Mouse (Mus musculus) CD4-positive, CD25-positive, alpha-beta regulatory T cell, adult 2 months (primary cell): Measurements from ENCODE around the gene Wasf3.

Experiments used
- DNase-seq: peaks from one replicate; pipeline ENCODE4 v3.0.0-alpha.2; 2012; ENCODE audit warnings: low read depth, low spot score

The Wasf3 gene

DNA sequence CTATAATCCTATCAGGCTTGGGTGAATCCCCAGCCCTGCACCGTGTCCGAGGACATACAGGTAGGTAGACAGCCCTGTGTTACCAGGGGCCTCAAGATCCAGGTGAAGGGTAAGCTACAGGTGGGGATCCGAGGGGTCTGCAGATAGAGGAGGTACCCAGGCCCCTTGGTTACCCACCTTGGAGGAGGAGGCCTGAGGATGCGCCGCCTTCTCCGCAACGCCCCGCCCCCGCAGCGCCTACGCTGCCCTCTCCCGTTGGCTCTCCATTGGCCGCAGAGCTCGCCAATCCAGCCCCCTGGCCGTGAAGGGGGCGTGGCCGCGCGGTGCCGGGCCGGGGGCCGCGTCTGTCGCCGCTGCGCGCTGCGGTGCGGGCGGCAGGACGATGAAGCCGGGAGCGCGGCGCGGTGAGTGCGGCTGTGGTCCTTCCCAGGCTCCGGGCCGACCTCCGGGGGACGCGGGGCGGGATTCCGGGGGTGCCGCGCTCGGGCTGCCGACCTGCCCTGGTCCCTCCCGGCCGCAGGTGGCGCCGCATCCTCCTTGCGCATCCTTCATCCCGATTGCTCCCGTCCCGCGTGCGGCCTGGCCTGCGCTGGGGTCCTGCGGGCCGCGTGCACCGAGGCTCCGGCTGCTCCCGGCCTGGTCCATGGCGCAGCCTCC lies at the start of gene Wasf3:
Gene Wasf3 (plus strand): TSS at position 51 of the 657 bp plus-strand sequence.
- DNase-seq: no peak

DNA sequence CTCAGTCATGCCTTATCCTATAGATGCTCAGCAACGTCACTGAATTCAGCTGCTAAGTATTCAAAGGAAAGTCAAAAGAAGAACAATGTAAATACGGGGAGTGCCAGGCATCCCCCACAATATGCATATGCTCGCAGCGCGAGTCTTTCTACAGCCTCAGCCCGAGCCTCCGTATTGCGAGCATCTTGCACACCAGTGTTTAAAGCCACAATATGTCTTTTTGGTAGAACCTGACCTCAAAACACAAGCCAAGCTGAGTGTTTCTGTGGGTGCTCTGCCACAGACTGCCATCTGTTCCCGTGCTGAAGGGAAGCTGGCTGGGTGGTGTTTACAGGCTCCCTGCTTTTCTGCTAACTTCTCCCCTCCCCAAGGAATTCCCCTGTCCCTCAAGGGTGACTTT lies 46.7 kb upstream of the Wasf3 start:
- DNase-seq: no peak

DNA sequence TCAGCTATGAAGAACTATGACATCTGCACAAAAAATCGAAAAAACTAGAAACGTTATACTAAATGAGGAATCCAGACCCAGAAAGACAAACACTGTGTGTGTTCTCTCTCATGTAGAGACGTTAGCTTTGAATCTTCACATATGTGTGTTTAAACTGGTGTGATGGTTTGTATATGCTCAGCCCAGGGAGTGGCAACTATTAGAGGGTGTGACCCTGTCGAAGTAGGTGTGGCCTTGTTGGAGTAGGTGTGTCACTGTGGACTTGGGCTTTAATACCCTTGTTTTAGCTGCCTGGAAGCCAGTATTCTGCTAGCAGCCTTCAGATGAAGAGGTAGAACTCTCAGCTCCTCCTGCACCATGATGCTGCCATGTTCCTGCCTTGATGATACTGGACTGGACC lies 44.7 kb upstream of the Wasf3 start:
- no peak for DNase-seq

DNA sequence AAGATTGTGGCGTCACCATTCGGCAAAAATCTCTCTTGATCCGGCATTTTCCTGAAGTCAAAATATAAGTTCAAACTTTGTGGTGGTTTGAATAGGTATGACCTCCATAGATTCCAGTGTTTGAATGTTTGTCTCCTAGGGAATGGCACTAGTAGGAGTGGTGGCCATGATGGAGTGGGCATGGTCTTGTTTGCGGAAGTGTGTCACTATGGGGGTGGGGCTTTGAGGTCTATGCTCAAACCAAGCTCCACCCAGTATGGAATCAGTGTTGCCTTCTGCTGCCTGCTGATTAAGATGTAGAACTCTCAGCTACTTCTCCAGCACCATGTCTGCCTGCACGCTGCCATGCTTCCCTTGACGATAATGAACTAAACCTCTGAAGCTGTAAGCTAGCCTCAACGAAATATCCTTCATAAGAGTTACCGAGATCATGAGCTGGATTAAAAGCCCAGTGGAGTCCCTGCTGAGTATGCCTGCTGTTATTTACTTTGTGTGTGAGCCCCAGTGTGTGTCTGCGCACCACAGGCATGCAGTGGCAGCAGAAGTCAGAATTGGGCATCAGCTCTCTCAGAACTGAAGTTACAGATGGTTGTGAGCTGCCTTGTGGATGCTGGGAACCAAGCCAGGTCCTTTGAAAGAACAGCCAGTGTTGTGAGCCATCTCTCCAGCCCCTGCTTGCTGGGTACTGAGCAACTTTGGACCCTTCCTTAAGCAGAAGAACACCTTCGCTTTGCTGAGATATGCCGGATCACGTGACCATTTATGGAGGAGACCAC lies 39.7 kb upstream of the Wasf3 start:
- no peak for DNase-seq

DNA sequence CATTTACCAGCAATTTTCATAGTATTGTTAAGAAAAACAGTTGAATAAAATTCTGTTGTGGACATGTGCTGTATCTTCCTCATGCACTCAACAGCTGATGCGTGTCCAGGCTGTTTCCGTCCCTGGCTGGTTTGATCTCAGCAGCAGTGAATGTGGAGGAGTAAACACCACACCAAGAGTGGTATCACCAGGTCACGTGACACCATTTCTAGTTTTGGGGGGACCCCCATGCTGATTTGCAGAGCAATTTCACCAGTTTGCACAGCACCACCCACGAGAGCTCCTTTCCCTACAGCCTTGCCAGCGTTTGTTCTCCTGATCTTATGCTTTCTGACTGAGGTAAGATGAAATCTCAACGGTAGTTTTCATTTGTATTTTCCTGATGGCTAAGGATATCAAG lies 37.7 kb upstream of the Wasf3 start:
- DNase-seq: no peak

DNA sequence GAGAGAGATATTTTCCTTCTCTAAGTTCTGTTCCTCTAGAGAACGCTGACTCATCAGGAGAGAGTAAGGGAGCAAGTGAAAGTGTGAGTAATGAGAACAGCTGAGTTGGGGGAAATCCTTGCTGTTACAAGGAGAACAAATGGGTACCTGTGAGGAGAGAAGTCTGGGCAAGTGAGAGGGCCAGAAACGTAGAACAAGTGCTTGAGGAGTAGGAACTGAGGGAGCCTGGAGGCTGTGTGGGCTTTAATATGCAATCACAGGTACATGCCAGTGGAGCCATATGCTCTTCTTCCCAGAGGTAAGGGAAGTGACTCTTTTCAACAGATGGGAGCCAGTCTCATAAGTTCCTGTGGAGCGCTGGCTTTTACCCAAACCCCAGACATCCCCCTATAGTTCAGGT lies 35.6 kb upstream of the Wasf3 start:
- DNase-seq: no peak

DNA sequence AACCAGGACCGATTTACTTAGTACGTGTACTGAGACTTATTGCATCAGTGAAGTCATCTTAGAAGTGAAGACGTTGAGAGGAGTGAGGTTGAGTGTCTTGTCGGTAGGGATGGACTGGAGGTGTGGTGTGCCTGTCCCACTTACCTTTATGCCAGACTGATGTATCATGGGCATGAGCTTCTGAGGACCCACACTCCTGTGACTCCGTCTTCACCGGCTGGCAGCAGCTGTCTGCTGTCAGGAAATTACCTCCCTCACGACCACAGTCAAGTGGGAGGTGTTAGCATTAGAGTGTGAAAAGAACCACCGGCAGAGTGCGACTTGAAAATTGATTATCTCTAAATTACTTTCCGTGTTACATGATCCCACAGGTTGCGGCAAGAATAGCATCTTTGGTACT lies 34.0 kb upstream of the Wasf3 start:
- no peak for DNase-seq

DNA sequence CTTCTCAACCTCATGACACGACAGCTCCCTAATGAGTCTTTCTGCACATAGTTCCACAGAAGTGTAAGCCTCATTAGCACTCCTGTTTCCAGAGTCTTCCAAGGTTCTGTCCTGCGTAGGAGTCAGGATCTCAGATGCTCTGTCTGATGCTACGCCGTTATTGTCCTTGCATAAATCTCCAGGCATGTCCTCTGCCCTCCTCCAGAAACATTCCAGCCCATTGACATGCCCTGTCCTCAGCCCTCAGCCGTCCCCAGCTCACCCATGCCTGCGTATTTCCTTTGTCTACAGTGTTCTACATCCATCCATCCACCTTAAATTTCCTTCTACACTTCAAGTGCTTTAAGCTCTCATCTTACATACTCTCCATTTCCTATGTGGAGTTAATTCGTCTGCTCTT lies 32.8 kb upstream of the Wasf3 start:
- DNase-seq: no peak

DNA sequence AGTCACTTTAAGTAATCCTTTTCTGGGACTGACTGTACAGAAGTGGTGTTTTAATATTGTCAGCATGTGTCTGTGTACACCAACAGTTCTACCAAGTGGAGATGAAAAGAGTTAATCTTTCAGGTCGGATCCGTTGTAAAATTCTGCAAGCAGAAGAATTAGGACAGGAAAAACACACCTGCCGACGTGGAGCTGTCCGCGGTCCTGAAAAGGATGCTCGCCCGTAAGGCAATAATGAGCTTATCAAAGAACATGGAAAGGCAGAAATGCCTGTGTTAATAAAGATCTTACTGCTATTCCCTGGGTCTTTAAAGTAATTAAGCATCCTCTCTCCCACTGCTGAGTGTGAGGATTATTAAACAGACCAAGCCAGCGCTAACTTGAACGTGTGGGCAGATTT lies 24.4 kb upstream of the Wasf3 start:
- DNase-seq: no peak

DNA sequence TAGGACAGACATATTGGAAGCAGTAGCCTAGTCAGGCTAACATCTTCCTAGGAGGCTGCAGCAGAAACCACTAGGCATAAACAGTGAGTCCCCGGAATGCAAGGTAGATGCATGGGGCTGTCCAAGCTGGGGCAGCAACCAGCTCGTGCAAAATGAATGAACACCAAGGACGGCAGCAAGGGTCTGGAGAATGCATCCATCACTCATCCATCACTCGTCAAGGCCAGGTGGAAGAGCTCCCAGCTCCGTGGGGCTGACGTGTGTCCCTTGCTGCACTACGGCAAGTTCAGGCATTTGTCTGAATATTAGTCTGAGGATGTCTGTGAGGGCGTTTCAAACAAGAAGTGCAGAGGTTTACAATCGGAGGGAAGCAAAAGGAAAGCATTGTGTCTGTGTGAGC lies 22.1 kb upstream of the Wasf3 start:
- no peak for DNase-seq

DNA sequence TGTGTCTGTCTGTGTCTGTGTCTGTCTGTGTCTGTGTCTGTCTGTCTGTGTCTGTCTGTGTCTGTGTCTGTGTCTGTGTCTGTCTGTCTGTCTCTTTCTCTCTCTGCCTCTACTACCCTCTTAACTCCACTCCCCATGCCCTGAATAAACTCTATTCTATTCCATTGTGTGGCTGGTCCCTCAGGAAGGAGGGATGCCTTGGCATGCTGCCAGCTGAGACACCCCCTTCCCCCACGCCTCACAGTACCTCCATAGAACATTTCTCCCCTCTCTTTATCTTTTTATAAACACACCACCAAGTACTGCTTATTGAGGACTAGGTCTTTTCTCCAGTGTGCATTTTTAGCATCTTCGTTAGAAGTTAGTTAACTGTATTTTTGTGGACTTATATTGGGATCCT lies 16.4 kb upstream of the Wasf3 start:
- no peak for DNase-seq

DNA sequence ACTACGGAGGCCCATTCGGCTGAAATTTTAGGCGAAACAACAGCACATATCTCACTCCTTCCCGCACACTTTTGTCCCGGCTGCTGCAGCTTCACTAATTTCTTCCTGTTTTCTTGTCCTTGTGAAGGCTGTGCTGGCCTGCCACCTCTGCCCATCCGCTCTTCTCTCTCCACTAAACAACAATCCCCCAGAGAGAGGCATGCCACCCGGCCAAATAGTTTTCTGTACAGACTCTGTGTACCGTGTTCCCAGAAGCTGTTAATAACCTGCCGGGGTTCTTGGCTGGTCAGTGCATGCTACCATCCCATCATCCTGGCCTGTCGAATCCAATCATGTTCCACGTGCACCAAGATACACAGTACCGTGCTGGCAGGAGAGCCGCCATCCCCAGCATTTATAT lies 15.8 kb upstream of the Wasf3 start:
- DNase-seq: no peak

DNA sequence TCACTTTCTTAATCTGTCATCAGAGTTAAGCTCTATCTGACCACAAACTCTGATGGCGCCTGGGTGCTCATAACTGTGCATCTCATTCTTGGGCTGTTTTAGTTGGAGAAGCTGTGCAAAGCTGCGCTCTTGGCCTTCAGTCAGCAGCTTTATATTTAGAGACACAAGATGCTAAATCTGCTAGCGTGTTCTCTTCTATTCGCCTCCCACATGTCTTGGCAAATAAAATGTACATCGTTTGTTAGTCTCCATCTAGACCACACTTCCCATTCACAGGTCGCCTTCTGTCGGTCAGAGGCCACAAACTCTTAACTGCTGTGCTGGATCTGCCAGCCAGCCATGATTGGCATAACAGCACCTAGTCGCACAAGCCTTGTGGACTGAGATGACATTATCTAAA lies 14.0 kb upstream of the Wasf3 start:
- DNase-seq: no peak

DNA sequence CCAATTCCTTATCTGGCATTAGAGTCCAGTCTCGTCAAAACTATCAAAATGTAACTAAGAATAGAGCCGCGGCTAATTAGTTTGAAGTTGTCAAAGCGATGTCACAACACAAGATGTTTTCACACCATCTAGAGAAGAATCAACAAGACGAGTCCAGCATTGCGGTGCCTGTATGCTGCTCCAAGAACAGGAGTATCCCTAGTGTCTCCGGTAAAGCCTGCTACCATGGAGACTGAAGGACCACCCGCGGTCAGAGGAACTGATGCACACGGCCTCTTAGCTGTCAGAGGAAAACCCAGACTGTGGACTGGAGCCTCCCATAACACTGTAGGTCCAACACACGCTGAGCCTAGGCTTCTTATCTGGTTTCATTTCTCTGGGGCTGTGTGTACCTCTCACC lies 11.5 kb upstream of the Wasf3 start:
- no peak for DNase-seq

DNA sequence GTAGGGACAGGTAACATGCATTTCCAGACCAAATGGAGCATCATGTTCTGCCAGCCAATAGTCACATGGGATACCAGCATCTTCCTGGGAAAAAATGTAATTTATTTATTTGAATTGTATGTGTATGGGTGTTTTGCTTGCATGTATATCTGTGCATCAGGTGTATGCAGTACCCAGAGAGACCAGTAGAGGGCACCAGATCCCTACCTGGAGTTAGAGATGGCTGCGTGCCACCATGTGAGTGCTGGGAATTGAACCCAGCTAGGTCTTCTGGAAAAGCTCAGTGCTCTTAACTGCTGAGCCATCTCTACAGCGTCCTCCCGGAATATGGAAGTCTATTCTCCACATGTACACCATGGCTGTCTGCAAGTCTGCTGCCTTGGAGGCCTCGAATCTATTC lies 8.2 kb upstream of the Wasf3 start:
- DNase-seq: peak; percentile 3

DNA sequence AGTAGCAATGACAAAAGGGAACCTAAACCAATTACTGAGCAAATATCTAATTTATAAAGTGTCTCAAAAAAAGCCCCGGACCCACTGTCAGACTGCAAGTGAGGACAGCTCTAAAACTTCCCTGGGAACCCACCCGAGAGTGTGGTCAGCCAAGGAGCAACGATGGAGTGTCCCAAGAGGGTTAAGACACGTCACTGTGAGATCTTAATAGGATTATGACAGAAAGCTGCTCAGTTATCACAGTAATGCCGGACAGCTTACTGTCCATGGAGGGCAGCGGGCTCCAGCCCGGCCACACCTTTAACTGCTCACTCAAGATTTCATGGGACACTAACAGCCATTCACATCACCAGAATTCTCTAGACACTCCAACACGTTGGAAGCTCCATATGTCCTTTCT lies 4.7 kb upstream of the Wasf3 start:
- DNase-seq: no peak

DNA sequence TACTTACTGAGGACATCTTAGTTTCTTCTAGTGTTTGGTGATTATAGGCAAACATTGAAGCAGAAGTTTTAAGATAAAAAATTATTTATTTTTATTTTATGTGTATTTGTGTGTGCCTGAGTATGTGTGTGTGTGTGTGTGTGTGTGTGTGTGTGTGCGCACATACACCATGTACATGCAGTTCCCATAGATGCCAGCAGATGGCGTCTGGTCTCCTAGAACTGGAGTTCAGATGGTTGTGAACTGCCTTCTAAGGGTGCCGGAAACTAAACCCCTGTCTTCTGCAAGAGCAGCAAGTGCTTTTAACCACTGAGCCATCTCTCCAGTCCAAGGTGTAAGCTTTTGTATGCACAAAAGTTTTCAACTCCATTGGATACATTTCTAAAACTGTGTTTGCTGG lies 2.5 kb upstream of the Wasf3 start:
- no peak for DNase-seq

DNA sequence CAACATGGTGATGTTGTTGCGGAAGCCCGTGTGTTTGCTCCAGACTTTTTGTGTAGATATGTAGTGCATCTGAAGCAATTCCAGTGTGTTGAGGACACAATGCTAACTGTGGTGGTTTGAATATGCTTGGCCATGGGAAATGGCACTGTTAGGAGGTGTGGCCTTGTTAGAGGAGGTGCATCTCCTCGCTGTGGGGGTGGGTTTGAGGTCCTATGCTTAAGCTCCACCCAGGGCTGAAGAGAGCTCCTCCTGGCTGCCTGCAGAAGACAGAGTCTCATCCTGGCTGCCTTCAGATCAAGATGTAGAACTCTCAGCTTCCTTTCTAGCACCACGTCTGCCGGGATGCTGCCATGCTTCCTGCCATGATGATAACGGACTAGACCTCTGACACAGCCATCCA lies 1.4 kb upstream of the Wasf3 start:
- DNase-seq: no peak

DNA sequence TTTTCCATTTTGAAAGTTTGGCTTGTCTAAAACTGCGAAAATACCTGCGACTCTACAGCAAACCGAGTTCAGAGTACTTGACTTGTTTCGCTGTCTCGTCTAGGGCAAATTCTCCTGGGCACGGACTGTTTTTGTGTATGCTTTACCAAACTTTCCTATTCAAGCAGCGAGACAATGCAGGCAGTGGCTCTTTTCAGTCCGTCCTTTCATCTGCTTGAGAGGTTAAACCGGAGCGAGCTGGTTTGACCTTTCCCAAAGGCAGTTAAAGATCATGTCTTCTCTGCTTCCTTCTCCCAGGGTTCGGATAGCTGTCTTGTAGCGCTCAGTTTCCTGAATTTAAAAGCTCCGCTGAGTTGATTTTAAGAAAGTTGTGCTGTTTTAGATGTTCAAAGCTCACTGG lies 1.2 kb downstream of the Wasf3 start:
- DNase-seq: no peak

DNA sequence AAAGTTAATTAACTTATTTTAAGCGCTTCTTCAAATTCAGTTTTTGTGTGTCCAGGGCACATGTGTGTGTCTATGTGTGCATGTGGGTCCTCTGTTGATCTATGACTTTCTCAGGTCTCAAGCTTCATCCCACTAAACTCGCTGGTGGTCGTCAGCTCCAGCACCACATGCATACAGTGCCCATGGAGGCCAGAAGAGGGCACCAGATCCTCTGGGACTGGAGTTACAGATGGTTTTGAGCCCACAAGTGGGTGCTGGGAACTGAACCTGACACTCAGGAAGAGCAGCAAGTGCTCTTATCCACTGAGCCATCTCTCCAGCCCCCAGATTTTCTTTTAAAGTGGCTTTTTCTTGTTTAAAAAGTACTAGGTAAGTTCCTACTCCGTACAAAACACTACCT lies 2.1 kb downstream of the Wasf3 start:
- DNase-seq: no peak

DNA sequence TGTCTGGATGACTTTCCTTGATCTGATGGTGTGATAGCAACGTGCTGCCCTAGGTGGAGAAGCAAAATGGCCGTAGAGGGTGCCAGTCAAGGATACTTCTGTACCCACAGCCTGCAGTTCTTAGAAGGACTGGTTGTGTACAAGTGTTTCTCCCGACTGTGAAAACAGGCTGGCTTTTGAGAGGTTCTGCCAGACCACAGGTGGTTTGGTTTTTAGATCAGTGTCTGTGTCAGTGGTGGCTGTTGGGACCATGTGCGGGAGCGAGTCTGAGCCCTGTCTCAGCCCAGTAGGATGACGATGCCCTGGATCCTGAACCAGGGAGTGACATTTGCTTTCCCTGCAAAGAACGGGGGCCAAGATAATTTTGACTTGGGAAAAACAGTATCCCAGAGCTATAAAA lies 9.8 kb downstream of the Wasf3 start:
- DNase-seq: no peak

DNA sequence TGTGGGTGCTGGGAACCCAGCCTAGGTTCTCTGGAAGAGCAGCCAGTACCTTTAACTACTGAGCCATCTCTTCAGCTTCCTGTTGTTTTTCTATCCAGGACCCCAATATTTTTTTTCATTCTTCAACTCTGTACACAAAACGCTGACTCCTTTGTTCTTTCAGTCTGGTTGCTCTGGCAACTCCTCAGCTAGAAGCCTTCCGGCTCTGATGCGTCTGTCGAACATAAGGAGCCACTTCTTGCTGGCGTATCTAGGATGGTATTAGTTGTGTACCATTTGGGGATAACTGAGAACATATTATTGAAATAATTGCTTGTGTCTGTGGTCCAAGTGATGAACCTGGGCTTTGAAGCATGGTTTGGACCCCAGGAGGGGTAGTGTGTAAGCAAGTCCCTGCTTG lies 12.5 kb downstream of the Wasf3 start:
- DNase-seq: no peak

DNA sequence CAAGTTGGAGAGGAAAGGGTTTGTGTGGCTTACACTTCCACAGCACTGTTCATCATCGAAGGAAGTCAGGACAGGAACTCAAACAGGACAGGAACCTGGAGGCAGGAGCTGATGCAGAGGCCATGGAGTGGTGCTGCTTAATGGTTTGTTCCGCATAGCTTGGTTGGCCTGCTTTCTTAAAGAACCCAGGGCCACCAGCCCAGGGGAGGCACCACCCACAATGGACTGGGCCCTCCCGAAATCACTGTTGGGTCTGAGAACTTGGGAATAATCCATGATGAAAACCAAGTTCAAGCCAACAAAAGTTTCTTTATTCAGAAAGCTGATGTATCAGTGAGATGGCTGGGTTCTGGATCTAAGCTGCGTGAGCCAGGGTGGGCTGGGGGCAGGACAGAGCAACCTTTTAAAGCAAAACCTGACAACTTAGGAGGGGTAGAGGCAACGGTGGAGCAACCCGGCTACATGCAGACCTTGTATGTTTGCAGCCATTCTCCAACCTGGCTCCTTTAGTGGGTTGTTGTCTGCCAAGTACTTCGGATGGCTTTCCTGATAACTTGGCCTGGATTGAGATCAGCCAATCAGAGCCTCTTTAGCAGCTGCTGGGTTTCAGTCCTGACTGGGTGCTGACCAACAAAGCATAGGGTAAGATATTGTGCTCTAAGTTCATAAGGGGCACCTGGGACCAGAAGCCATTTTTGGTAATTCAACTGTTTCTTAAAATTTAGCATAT lies 13.8 kb downstream of the Wasf3 start:
- no peak for DNase-seq
